Mouse (Mus musculus) thymus, postnatal 36 days (tissue): ENCODE measurements at regions not wholly inside any gene's neighbourhood (a gene's known extent, or its start where the extent isn't known, plus 50 kb on each side); places are given as distances from the start of the nearest gene placed in this dataset.
A peak's percentile ranks its signal among the peaks of the same experiment; 100 is the strongest.

Experiments
- DNase-seq, 2 experiments: peaks; one replicate each; pipeline ENCODE4 v3.0.0; 2022; ENCODE audit warnings: mixed read lengths in 2 of 2

- DNase-seq, result peak; percentile 100
Measured at GRCm38 (mm10) chr15:85634322-85635141, 52.3 kb upstream of the Wnt7b start.

- no peak for DNase-seq
Measured at GRCm38 (mm10) chr15:85635425-85635824, 53.2 kb upstream of the Wnt7b start.

GRCm38 (mm10) chr15:85639566-85639965, 57.3 kb upstream of the Wnt7b start:
- DNase-seq, result no peak

- peak in 1 of 2 experiments; percentile 1 for DNase-seq
Measured at GRCm38 (mm10) chr15:85641120-85642080, 59.1 kb upstream of the Wnt7b start.

GRCm38 (mm10) chr15:85645396-85645795, 63.1 kb upstream of the Wnt7b start:
- no peak for DNase-seq

- peak; percentile 72 to 75 for DNase-seq
Measured at GRCm38 (mm10) chr15:85645971-85646638, 63.8 kb upstream of the Wnt7b start.

- DNase-seq, result peak in 1 of 2 experiments; percentile 17
Measured at GRCm38 (mm10) chr15:85646639-85647277, 64.5 kb upstream of the Wnt7b start.

- peak in 1 of 2 experiments; percentile 4 for DNase-seq
Measured at GRCm38 (mm10) chr15:85647593-85647992, 65.3 kb upstream of the Wnt7b start.

GRCm38 (mm10) chr15:85650241-85650640, 68.0 kb upstream of the Wnt7b start:
- DNase-seq, result no peak

GRCm38 (mm10) chr15:85651718-85652420, 69.6 kb upstream of the Wnt7b start:
- no peak for DNase-seq

GRCm38 (mm10) chr15:85652431-85652830, 70.2 kb upstream of the Wnt7b start:
- no peak for DNase-seq

GRCm38 (mm10) chr15:85652871-85653337, 70.6 kb upstream of the Wnt7b start:
- DNase-seq, result peak in 1 of 2 experiments; percentile 24

GRCm38 (mm10) chr15:85653421-85654401, 71.4 kb upstream of the Wnt7b start:
- DNase-seq, result peak; percentile 80

- no peak for DNase-seq
Measured at GRCm38 (mm10) chr15:85654791-85655190, 72.5 kb upstream of the Wnt7b start.

GRCm38 (mm10) chr15:85655751-85656167, 73.5 kb upstream of the Wnt7b start:
- no peak for DNase-seq

- no peak for DNase-seq
Measured at GRCm38 (mm10) chr15:85656852-85657251, 74.6 kb upstream of the Wnt7b start.

GRCm38 (mm10) chr15:85657441-85657989, 75.2 kb upstream of the Wnt7b start:
- no peak for DNase-seq

- DNase-seq, result no peak
Measured at GRCm38 (mm10) chr15:85658101-85658885, 76.0 kb upstream of the Wnt7b start.
